Mouse (Mus musculus) layer of hippocampus, postnatal 10 days (tissue): ENCODE data around the gene Adam8. TPM values are rescaled to one million over a fixed set of nuclear protein-coding genes. Genes with fewer than 3 reads are reported as not detected.
A peak's percentile ranks its signal among the peaks of the same experiment; 100 is the strongest.

Source experiments
- DNase-seq, 2 experiments: peaks; one replicate each; pipeline ENCODE4 v3.0.0; 2021; ENCODE audit warnings: low spot score in 2 of 2
- microRNA-seq, 2 experiments: library from miRNA; unstranded; fragments of <30 nt; microRNA quantifications; one replicate each; pipeline ENCODE4 v1.2.0; 2021
- total RNA-seq, 2 experiments: library from RNA; stranded (reverse); gene quantifications; 2 replicates each; pipeline ENCODE4 v1.2.3; 2021

Gene Adam8
- total RNA-seq, 2 experiments from 2014 or later = 1.3 to 2.4 TPM

- DNase-seq = peak in 1 of 2 experiments; percentile 11
Measured at GRCm38 (mm10) chr7:139949893-139950282, 42.5 kb downstream of the Adam8 start.

- no peak for DNase-seq
Measured at GRCm38 (mm10) chr7:139946032-139946431, 46.3 kb downstream of the Adam8 start.

- no peak for DNase-seq
Measured at GRCm38 (mm10) chr7:139945516-139945915, 46.8 kb downstream of the Adam8 start.

GRCm38 (mm10) chr7:139944291-139945240, 47.8 kb downstream of the Adam8 start:
- no peak for DNase-seq

GRCm38 (mm10) chr7:139943674-139944281, 48.6 kb downstream of the Adam8 start, which contains the start of gene Utf1:
TSS of gene Utf1 (plus strand) at chr7:139943789.
- DNase-seq = no peak

- no peak for DNase-seq
Measured at GRCm38 (mm10) chr7:139940476-139941209, 51.7 kb downstream of the Adam8 start.

GRCm38 (mm10) chr7:139937810-139938209, 54.6 kb downstream of the Adam8 start:
- DNase-seq = no peak

- DNase-seq = no peak
Measured at GRCm38 (mm10) chr7:139937138-139937537, 55.2 kb downstream of the Adam8 start.

GRCm38 (mm10) chr7:139936705-139937104, 55.7 kb downstream of the Adam8 start:
- DNase-seq = no peak

GRCm38 (mm10) chr7:139930732-139931131, 61.6 kb downstream of the Adam8 start:
- peak; percentile 53 to 72 for DNase-seq

Small RNA genes within 50 kb of the gene (microRNA-seq; reads per million reads assigned to microRNA genes)
- gene Mir202 (0.67 to 1.6 reads per million in 2 experiments), gene Mir7062 (1.3 to 2.0 reads per million in 2 experiments), gene mmu-mir-7686 (0 to 0.39 reads per million in 2 experiments)

Other genes with a start within 250 kb of the Adam8 start
- gene Adgra1, start 158.4 kb downstream of the Adam8 start, total RNA-seq = 10 to 100 TPM; 47.8 to 49.8 TPM
- 10 to 100 TPM; 49.1 to 56.1 TPM for gene Kndc1, start 97.9 kb downstream of the Adam8 start, total RNA-seq
- not detected for gene Utf1, start 48.8 kb downstream of the Adam8 start, total RNA-seq
- 1 to 10 TPM in 1 of 2 experiments, under 1 TPM in 1; 0.87 to 1.0 TPM for gene 6430531B16Rik, start 13.8 kb downstream of the Adam8 start, total RNA-seq
- 10 to 100 TPM; 22.3 to 24.9 TPM for gene Zfp511, start 43.8 kb upstream of the Adam8 start, total RNA-seq
- gene Tubgcp2, start 44.1 kb upstream of the Adam8 start, total RNA-seq = 10 to 100 TPM; 40.8 TPM
- under 1 TPM; 0.16 to 0.20 TPM for gene Msx3, start 56.5 kb upstream of the Adam8 start, total RNA-seq
- gene Caly, start 90.0 kb upstream of the Adam8 start, total RNA-seq = 100 to 1,000 TPM; 247 to 252 TPM
- not detected for gene Prap1, start 100.8 kb upstream of the Adam8 start, total RNA-seq
- gene Fuom, start 109.9 kb upstream of the Adam8 start, total RNA-seq = 10 to 100 TPM; 26.8 to 27.1 TPM
- gene Paox, start 123.2 kb upstream of the Adam8 start, total RNA-seq = 1 to 10 TPM; 6.2 to 7.1 TPM
- 10 to 100 TPM; 63.4 to 67.1 TPM for gene Echs1, start 123.9 kb upstream of the Adam8 start, total RNA-seq
- 10 to 100 TPM; 27.0 to 30.2 TPM for gene Mtg1, start 145.0 kb upstream of the Adam8 start, total RNA-seq
- gene Sprn, start 162.3 kb upstream of the Adam8 start, total RNA-seq = 100 to 1,000 TPM; 145 to 155 TPM
- gene Olfr522, start 172.2 kb upstream of the Adam8 start, total RNA-seq = not detected
- not detected for gene Olfr523, start 180.7 kb upstream of the Adam8 start, total RNA-seq
- gene Olfr524, start 213.4 kb upstream of the Adam8 start, total RNA-seq = not detected
- under 1 TPM; 0.64 to 0.78 TPM for gene Cd163l1, start 225.7 kb upstream of the Adam8 start, total RNA-seq